Mouse (Mus musculus): ENCODE data around the gene Pcdh15.

GRCm38 (mm10) chr10:74129665-74130064 is 1030.5 kb downstream of the Pcdh15 start:
- TF ChIP-seq CTCF (IDR thresholded peaks at IDR 0.05; ENCODE audit: extremely low read depth, insufficient read depth, low read length) (no peak), POLR2A (IDR thresholded peaks at IDR 0.05; ENCODE audit: extremely low read depth, insufficient read depth, low read length) (no peak)
